Mouse (Mus musculus) kidney, postnatal 0 days (tissue): ENCODE results near the gene Tspoap1. TPM values are rescaled to one million over a fixed set of nuclear protein-coding genes. Genes with fewer than 3 reads are reported as not detected.

Experiments used
- ATAC-seq: fragments of 200-750 bp; cut with Nextera tagmentation; replicated peaks from 2 replicates; pipeline ENCODE4 v1.8.0; 2017; ENCODE audit warnings: low read depth, moderate number of reproducible peaks, moderate TSS enrichment, moderate library complexity; ENCODE audit not compliant: low FRiP score
- DNase-seq: peaks from one replicate; pipeline ENCODE4 v3.0.0-alpha.2; 2016; ENCODE audit warnings: low spot score
- H3K27ac ChIP-seq: fragments of 300-500 bp; sonication (generic); 2 replicates; pipeline ENCODE4 v1.5.1; 2014; ENCODE audit warnings: mild to moderate bottlenecking
- H3K27me3 ChIP-seq: fragments of 300-500 bp; sonication (generic); 2 replicates; pipeline ENCODE4 v1.6.1; 2014; ENCODE audit warnings: low read length, mixed read lengths; ENCODE audit not compliant: insufficient read depth
- H3K36me3 ChIP-seq: fragments of 300-500 bp; sonication (generic); 2 replicates; pipeline ENCODE4 v1.6.1; 2014; ENCODE audit warnings: low read length, mixed read lengths; ENCODE audit not compliant: insufficient read depth
- H3K4me1 ChIP-seq: fragments of 300-500 bp; sonication (generic); replicated peaks from 2 replicates; pipeline ENCODE4 v1.6.1; 2014; ENCODE audit warnings: antibody characterized with exemption, low read length, mixed read lengths; ENCODE audit not compliant: insufficient read depth
- H3K4me2 ChIP-seq: fragments of 300-500 bp; sonication (generic); 2 replicates; pipeline ENCODE4 v1.6.1; 2014; ENCODE audit warnings: mild to moderate bottlenecking, low read length, moderate library complexity, mixed read lengths
- H3K4me3 ChIP-seq: fragments of 300-500 bp; sonication (generic); replicated peaks from 2 replicates; pipeline ENCODE4 v1.5.1; 2014; ENCODE audit warnings: low read depth, low read length
- H3K9ac ChIP-seq: fragments of 300-500 bp; sonication (generic); 2 replicates; pipeline ENCODE4 v1.6.1; 2014; ENCODE audit warnings: low read depth, low read length
- H3K9me3 ChIP-seq: fragments of 300-500 bp; sonication (generic); replicated peaks from 2 replicates; pipeline ENCODE4 v1.6.1; 2016; ENCODE audit warnings: low read length, inconsistent platforms, mixed read lengths
- CTCF ChIP-seq: IDR thresholded peaks from 2 replicates; pipeline ENCODE4 v1.5.1; 2016; ENCODE audit warnings: antibody characterized with exemption, low read depth, mild to moderate bottlenecking, moderate library complexity
- WGBS: fragments of 180-500 bp; shearing (Covaris S2); extraction: QIAGEN DNeasy Blood & Tissue Kit; methylation state at CpG from one replicate; pipeline ENCODE4 v1.1.7; 2014; 5-methylcytosine and 5-hydroxymethylcytosine counted together
- polyA plus RNA-seq: library from polyadenylated mRNA; unstranded; fragments of >200 nt; fragmentation: Nextera tagmentation; extraction: Ambion mirVana; gene quantifications from 2 replicates; pipeline ENCODE4 v1.2.1, GENCODE M21; 2015

Tspoap1 gene
- polyA plus RNA-seq, 1 experiment from 2014 or later = 1.9 TPM

DNA sequence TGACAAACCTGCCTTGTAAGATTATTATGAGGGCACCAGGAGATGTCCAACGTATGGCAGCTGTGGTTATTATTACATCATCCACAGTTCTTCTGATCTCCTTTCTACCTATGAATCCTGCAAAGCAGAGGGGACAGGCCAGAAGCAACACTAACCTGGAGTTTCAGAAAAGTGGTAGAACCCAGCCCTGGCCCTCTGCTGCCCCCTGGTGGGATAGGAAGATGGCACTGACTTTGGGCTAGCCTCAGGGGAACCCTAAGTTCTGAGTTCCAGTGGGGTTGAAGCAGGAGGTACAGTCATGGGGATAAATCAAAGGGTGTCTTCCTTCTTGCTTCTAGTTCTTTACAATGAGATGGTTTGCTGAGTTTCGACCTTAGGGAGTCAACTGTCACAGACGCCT is 10.6 kb downstream of the Tspoap1 start:
- Histone ChIP-seq H3K9ac (no peak overlapping the region), H3K4me2 (no peak overlapping the region), H3K27ac (no peak overlapping the region), H3K36me3 (no peaks in the 10 kb centered on the region), H3K4me3 (no peak overlapping the region), H3K4me1 (no peaks in the 10 kb centered on the region), H3K9me3 (no peaks in the 10 kb centered on the region), H3K27me3 (peaks cover 6% of the 10 kb centered on the region; the same call in 1 of the 2 replicates)
- ATAC-seq (no peak), DNase-seq (peak; percentile 54)
- 64% methylated on average over 3 of the region's 3 CpGs for WGBS
- peak; percentile 96 for TF ChIP-seq CTCF

DNA sequence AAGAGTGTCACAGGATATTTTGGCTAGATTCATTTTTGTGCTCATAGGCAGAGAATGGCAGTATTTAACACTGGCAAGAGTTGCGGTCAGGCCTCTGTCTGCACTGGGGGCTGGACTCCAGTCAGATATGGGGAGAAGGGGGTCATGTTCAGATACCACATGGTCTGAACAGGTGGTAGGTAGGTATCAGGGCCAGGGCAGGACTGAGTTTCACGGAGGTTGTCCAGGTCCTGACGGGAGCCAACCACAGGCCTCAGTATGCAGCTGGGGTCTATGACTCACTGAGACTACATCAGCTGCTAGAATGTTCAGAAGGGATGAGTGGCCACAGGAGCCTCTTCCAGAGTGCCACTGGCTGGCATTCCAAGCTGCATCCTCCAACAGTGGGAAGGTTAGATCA is 12.0 kb downstream of the Tspoap1 start:
- no peaks in the 10 kb centered on the region for H3K36me3 ChIP-seq
- H3K27me3 ChIP-seq = no peaks in the 10 kb centered on the region

GRCm38 (mm10) chr11:87778100-87778765 is 17.9 kb downstream of the Tspoap1 start:
- ATAC-seq (peak; percentile 88), DNase-seq (peak; percentile 83)
- 2% methylated on average over 25 of the region's 32 CpGs for WGBS
- peaks cover 11% of the 10 kb centered on the region; the same call in 1 of the 2 replicates for H3K4me1 ChIP-seq
- no peak for TF ChIP-seq CTCF
- H3K4me3 ChIP-seq = peak overlapping the region; percentile 36
- H3K4me2 ChIP-seq = peak overlapping the region; percentile 76
- no peaks in the 10 kb centered on the region for H3K27me3 ChIP-seq
- H3K27ac ChIP-seq = peak overlapping the region; percentile 57; the same call in 1 of the 2 replicates
- peak overlapping the region; percentile 65 for H3K9ac ChIP-seq
- H3K36me3 ChIP-seq = no peaks in the 10 kb centered on the region
- no peaks in the 10 kb centered on the region for H3K9me3 ChIP-seq

More for the DNA sequence above, 12.0 kb downstream of the Tspoap1 start:
- no peak for ATAC-seq
- Histone ChIP-seq H3K27ac (no peak overlapping the region), H3K4me1 (no peaks in the 10 kb centered on the region), H3K4me3 (no peak overlapping the region), H3K9ac (no peak overlapping the region), H3K4me2 (no peak overlapping the region), H3K9me3 (no peaks in the 10 kb centered on the region)
- TF ChIP-seq CTCF = no peak
- DNase-seq = no peak
- 92% methylated on average over 3 of the region's 3 CpGs for WGBS

GRCm38 (mm10) chr11:87778915-87779314 is 18.6 kb downstream of the Tspoap1 start:
- H3K4me3 ChIP-seq = peak overlapping the region; percentile 36; the same call in 1 of the 2 replicates
- peak; percentile 26 for ATAC-seq
- no peaks in the 10 kb centered on the region for H3K27me3 ChIP-seq
- H3K36me3 ChIP-seq = no peaks in the 10 kb centered on the region
- H3K27ac ChIP-seq = no peak overlapping the region
- peaks cover 11% of the 10 kb centered on the region; the same call in 1 of the 2 replicates for H3K4me1 ChIP-seq
- H3K9ac ChIP-seq = no peak overlapping the region
- no peaks in the 10 kb centered on the region for H3K9me3 ChIP-seq
- 43% methylated on average over 12 of the region's 12 CpGs for WGBS
- no peak for DNase-seq
- H3K4me2 ChIP-seq = peak overlapping the region; percentile 76
- no peak for TF ChIP-seq CTCF

DNA sequence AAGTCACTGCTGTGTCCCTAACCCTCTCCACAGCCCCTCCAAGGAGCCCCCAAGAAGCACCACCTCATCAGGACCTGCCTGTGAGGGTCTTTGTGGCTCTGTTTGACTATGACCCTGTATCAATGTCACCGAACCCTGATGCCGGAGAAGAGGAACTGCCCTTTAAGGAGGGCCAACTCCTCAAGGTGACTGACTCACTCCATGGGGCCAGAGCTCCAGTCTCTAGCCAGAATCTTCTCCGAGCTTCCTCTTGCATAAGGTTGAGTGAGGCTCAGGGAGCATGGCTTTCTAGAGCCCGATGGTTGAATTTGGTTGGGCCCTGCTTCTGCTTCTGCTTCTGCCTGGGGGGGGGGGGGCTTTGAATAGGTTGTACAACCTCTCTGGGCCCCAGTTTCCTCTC is 19.1 kb downstream of the Tspoap1 start:
- ATAC-seq = no peak
- no peak overlapping the region for H3K4me2 ChIP-seq
- TF ChIP-seq CTCF = no peak
- no peak overlapping the region for H3K4me3 ChIP-seq
- no peaks in the 10 kb centered on the region for H3K9me3 ChIP-seq
- H3K9ac ChIP-seq = no peak overlapping the region
- no peaks in the 10 kb centered on the region for H3K27me3 ChIP-seq
- no peaks in the 10 kb centered on the region for H3K36me3 ChIP-seq
- DNase-seq = no peak
- WGBS = 81% methylated on average over 4 of the region's 4 CpGs
- H3K27ac ChIP-seq = no peak overlapping the region
- peaks cover 11% of the 10 kb centered on the region; the same call in 1 of the 2 replicates for H3K4me1 ChIP-seq

DNA sequence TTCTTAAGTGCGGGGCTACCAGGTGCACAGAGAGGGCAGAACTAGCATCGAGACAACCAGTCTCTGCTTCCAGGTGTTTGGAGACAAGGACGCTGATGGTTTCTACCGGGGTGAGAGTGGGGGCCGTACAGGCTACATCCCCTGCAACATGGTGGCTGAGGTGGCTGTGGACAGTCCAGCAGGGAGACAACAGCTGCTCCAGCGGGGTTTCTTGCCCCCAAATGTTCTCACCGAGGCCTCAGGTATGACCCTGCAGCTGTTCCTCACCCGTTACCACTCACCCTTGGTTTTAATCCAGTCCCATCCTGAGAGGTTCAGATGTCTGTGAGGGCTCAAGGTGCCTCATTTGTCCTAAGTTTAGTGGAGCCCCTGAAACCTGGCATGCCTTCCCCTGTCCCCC is 19.8 kb downstream of the Tspoap1 start:
- ATAC-seq = no peak
- WGBS = 86% methylated on average over 8 of the region's 8 CpGs

More for the DNA sequence above, 19.8 kb downstream of the Tspoap1 start:
- TF ChIP-seq CTCF = no peak
- Histone ChIP-seq H3K4me3 (no peak overlapping the region), H3K36me3 (no peaks in the 10 kb centered on the region), H3K27ac (no peak overlapping the region), H3K27me3 (no peaks in the 10 kb centered on the region), H3K4me2 (no peak overlapping the region), H3K9ac (no peak overlapping the region), H3K9me3 (no peaks in the 10 kb centered on the region), H3K4me1 (peaks cover 11% of the 10 kb centered on the region; the same call in 1 of the 2 replicates)
- DNase-seq = no peak
